Mouse (Mus musculus): ENCODE results near the gene Prss22. TPM values are rescaled to one million over a fixed set of nuclear protein-coding genes. Genes with fewer than 3 reads are reported as not detected.
"Not testable (repeated sequence)": the region's sequence is repeated elsewhere in the genome, so short reads cannot be mapped to it uniquely, and the experiment has no call there.

Prss22 gene
- total RNA-seq, 2 experiments from 2014 or later, result not detected

DNA sequence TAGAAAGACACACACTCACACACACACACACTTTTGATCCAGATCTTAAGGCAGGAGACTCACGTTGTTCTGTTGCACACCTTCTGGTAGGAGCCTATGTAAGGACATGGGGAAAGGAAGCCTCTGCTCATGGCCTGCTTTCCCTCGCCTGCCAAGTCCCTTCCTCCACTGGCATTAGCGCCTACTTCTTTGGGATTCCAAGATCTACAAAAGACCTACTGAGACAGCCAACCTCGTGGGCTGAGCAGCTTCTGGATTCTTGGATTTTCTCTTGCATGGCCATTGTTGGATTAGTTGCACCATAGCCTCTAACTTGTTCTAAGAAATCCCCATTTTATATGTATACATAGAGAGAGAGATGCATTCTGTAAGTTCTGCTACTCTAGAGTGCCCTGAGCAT, 47.1 kb downstream of the Prss22 start:
- DNase-seq; intact Hi-C loops (cut with DNase I): not testable (repeated sequence)

DNA sequence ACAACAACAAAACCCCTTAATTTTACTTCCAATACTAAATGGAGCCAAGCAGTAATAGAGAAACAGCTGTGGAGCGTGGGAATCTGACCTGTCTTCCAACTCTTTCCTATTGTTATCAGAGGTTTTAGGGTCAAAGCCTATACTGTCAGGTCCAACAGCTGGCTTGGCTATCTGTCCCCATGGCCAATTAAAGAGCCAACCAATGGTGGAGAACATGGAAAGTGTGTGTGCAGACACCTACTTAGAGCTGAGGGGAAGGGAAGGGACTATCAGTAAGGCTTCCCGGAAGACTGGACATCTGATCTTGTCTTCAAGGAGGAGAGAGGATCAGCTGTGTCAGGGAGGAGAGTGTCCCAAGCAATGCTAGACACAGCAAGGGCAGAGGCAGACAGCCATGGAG, 48.8 kb downstream of the Prss22 start:
- peak in 1 of 2 experiments; percentile 12 for DNase-seq

GRCm38 (mm10) chr17:23947486-23947885, 50.4 kb downstream of the Prss22 start:
- intact Hi-C loops (cut with DNase I); DNase-seq: not testable (repeated sequence)

More for the DNA sequence above, 48.8 kb downstream of the Prss22 start:
- intact Hi-C loops (cut with DNase I), result no loop called here

Small RNAs within 50 kb of the gene (microRNA-seq; reads per million reads assigned to microRNA genes)
- 0 reads per million in 2 experiments for gene Gm27700

Other genes starting within 250 kb of the Prss22 start
- 10 to 100 TPM; 31.2 to 32.1 TPM for gene Flywch1, start 226.5 kb downstream of the Prss22 start, total RNA-seq (2021)
- gene Flywch2, start 212.0 kb downstream of the Prss22 start, total RNA-seq (2021), result 1 to 10 TPM; 2.3 to 2.4 TPM
- 100 to 1,000 TPM; 230 to 231 TPM for gene Srrm2, start 207.6 kb downstream of the Prss22 start, total RNA-seq (2021)
- gene Elob, start 169.0 kb downstream of the Prss22 start, total RNA-seq (2021), result 100 to 1,000 TPM; 379 to 407 TPM
- gene Prss33, start 162.0 kb downstream of the Prss22 start, total RNA-seq (2021), result not detected
- not detected for gene Prss32, start 154.2 kb downstream of the Prss22 start, total RNA-seq (2021)
- not detected for gene Prss41, start 153.9 kb downstream of the Prss22 start, total RNA-seq (2021)
- not detected for gene Prss21, start 130.0 kb downstream of the Prss22 start, total RNA-seq (2021)
- not detected for gene Dcpp1, start 117.2 kb downstream of the Prss22 start, total RNA-seq (2021)
- gene Dcpp2, start 117.2 kb downstream of the Prss22 start, total RNA-seq (2021), result not detected
- gene Dcpp3, start 80.6 kb downstream of the Prss22 start, total RNA-seq (2021), result not detected
- gene Sbp, start 56.4 kb downstream of the Prss22 start, total RNA-seq (2021), result not detected
- gene Sbpl, start 42.8 kb downstream of the Prss22 start, total RNA-seq (2021), result not detected
- gene Prss30, start 17.5 kb downstream of the Prss22 start, total RNA-seq (2021), result not detected
- not detected for gene Prss27, start 40.0 kb upstream of the Prss22 start, total RNA-seq (2021)
- gene Kctd5, start 75.4 kb upstream of the Prss22 start, total RNA-seq (2021), result 10 to 100 TPM; 19.5 to 20.8 TPM
- gene Pdpk1, start 152.8 kb upstream of the Prss22 start, total RNA-seq (2021), result 10 to 100 TPM; 49.4 to 52.9 TPM
- gene Amdhd2, start 165.7 kb upstream of the Prss22 start, total RNA-seq (2021), result 10 to 100 TPM; 20.7 to 22.8 TPM
- 100 to 1,000 TPM; 275 to 284 TPM for gene Atp6v0c, start 171.6 kb upstream of the Prss22 start, total RNA-seq (2021)
- 10 to 100 TPM in 1 of 2 experiments, 1 to 10 TPM in 1; 8.4 to 11.0 TPM for gene Tbc1d24, start 207.5 kb upstream of the Prss22 start, total RNA-seq (2021)
- 1 to 10 TPM; 1.6 to 1.7 TPM for gene Ntn3, start 211.4 kb upstream of the Prss22 start, total RNA-seq (2021)
- gene Tedc2, start 222.8 kb upstream of the Prss22 start, total RNA-seq (2021), result 1 to 10 TPM; 3.5 to 5.0 TPM